Mouse (Mus musculus) CH12.LX (cell line): ENCODE measurements at regions not wholly inside any gene's neighbourhood (a gene's known extent, or its start where the extent isn't known, plus 50 kb on each side); places are given as distances from the start of the nearest gene placed in this dataset.

Source experiments
- DNase-seq: peaks from one replicate; pipeline ENCODE4 v3.0.0-alpha.2; 2013; ENCODE audit errors: extremely low read depth
- H3K27ac ChIP-seq: 2 replicates; pipeline ENCODE4 v1.5.1; 2012; ENCODE audit warnings: low read depth, mild to moderate bottlenecking, control low read depth, moderate library complexity; ENCODE audit not compliant: insufficient read depth
- H3K27me3 ChIP-seq: replicated peaks from 2 replicates; pipeline ENCODE3; 2012; ENCODE audit warnings: inconsistent platforms
- H3K36me3 ChIP-seq, 2 experiments: replicated peaks in 1 of 2; 2 replicates each; pipeline versions ENCODE3 to v1.6.1; 2012; ENCODE audit warnings: inconsistent platforms in 1 of 2, low read length in 1 of 2, mild to moderate bottlenecking in 1 of 2, mixed read lengths in 1 of 2, moderate library complexity in 1 of 2; ENCODE audit not compliant: control insufficient read depth in 1 of 2, insufficient read depth in 1 of 2
- H3K4me1 ChIP-seq, 2 experiments: 2 replicates each; pipeline ENCODE4 v1.6.1; 2012; ENCODE audit warnings: inconsistent platforms in 1 of 2, moderate library complexity in 1 of 2; ENCODE audit not compliant: insufficient read depth in 2 of 2, control insufficient read depth in 1 of 2
- H3K4me2 ChIP-seq: 2 replicates; pipeline ENCODE4 v1.6.1; 2012; ENCODE audit warnings: low read depth, mild to moderate bottlenecking, control low read depth; ENCODE audit not compliant: poor library complexity, insufficient read depth, severe bottlenecking
- H3K4me3 ChIP-seq, 3 experiments: fragments of 150-350 bp in 1 of 3; sonication (generic) in 1 of 3; replicated peaks in 1 of 3; 2 replicates each; pipeline versions ENCODE3 to v1.5.1; 2011 to 2012; ENCODE audit warnings: low read depth in 2 of 3, low read length in 2 of 3, mild to moderate bottlenecking in 2 of 3, moderate library complexity in 2 of 3, control low read depth in 1 of 3, improper control_type of control experiment in 1 of 3, inconsistent platforms in 1 of 3, mixed read lengths in 1 of 3; ENCODE audit not compliant: poor library complexity in 1 of 3
- H3K79me2 ChIP-seq: replicated peaks from 2 replicates; pipeline ENCODE4 v1.6.1; 2012; ENCODE audit warnings: mild to moderate bottlenecking, moderate library complexity; ENCODE audit not compliant: control insufficient read depth, poor library complexity, insufficient read depth, severe bottlenecking; ENCODE audit errors: extremely low read depth
- H3K9ac ChIP-seq: 2 replicates; pipeline ENCODE4 v1.6.1; 2012; ENCODE audit warnings: low read depth, mild to moderate bottlenecking, control low read depth, moderate library complexity; ENCODE audit not compliant: insufficient read depth
- H3K9me3 ChIP-seq: replicated peaks from 2 replicates; pipeline ENCODE3; 2012; ENCODE audit warnings: low read length, inconsistent platforms, mixed read lengths
- BHLHE40 ChIP-seq: IDR thresholded peaks from 2 replicates; pipeline ENCODE4 v1.6.1; 2011; ENCODE audit warnings: mild to moderate bottlenecking, low read depth, low read length, improper control_type of control experiment
- GABPA ChIP-seq: IDR thresholded peaks from 2 replicates; pipeline ENCODE4 v1.6.1; 2012; ENCODE audit warnings: low read depth, low read length, improper control_type of control experiment, inconsistent platforms; ENCODE audit not compliant: insufficient replicate concordance
- JUN ChIP-seq: IDR thresholded peaks from 2 replicates; pipeline ENCODE4 v1.6.1; 2011; ENCODE audit warnings: low read depth, mild to moderate bottlenecking, low read length, improper control_type of control experiment, moderate library complexity; ENCODE audit not compliant: insufficient read depth
- JUND ChIP-seq: conservative IDR thresholded peaks from 2 replicates; pipeline ENCODE4 v1.6.1; 2011; ENCODE audit warnings: low read depth, low read length, improper control_type of control experiment
- MAX ChIP-seq: IDR thresholded peaks from 2 replicates; pipeline ENCODE4 v1.6.1; 2011; ENCODE audit warnings: low read length, improper control_type of control experiment
- MAZ ChIP-seq: IDR thresholded peaks from 2 replicates; pipeline ENCODE4 v1.6.1; 2012; ENCODE audit warnings: low read depth, mild to moderate bottlenecking, inconsistent platforms, low read length, improper control_type of control experiment, moderate library complexity
- MXI1 ChIP-seq: IDR thresholded peaks from 2 replicates; pipeline ENCODE4 v1.6.1; 2011; ENCODE audit warnings: mild to moderate bottlenecking, low read depth, low read length, improper control_type of control experiment
- NELFE ChIP-seq: IDR thresholded peaks from 2 replicates; pipeline ENCODE4 v1.6.1; 2011; ENCODE audit warnings: low read depth, low read length, improper control_type of control experiment
- NRF1 ChIP-seq: IDR thresholded peaks from 2 replicates; pipeline ENCODE4 v1.6.1; 2014; ENCODE audit warnings: low read depth, mild to moderate bottlenecking, inconsistent platforms, low read length, improper control_type of control experiment, moderate library complexity
- POLR2AphosphoS2 ChIP-seq: IDR thresholded peaks from 2 replicates; pipeline ENCODE4 v1.6.1; 2011; ENCODE audit warnings: low read depth, low read length, improper control_type of control experiment
- SIN3A ChIP-seq: IDR thresholded peaks from 2 replicates; pipeline ENCODE4 v1.6.1; 2012; ENCODE audit warnings: low read length, improper control_type of control experiment, inconsistent platforms
- SMC3 ChIP-seq: IDR thresholded peaks from 2 replicates; pipeline ENCODE4 v1.6.1; 2011; ENCODE audit warnings: low read depth, low read length, improper control_type of control experiment
- TBP ChIP-seq: conservative IDR thresholded peaks from 2 replicates; pipeline ENCODE4 v1.6.1; 2011; ENCODE audit warnings: low read depth, low read length, improper control_type of control experiment
- TCF12 ChIP-seq: IDR thresholded peaks from 2 replicates; pipeline ENCODE4 v1.6.1; 2014; ENCODE audit warnings: low read depth, mild to moderate bottlenecking, inconsistent platforms, low read length, improper control_type of control experiment
- USF1 ChIP-seq: IDR thresholded peaks from 2 replicates; pipeline ENCODE4 v1.6.1; 2014; ENCODE audit warnings: low read depth, mild to moderate bottlenecking, inconsistent platforms, low read length, improper control_type of control experiment
- ZKSCAN1 ChIP-seq: IDR thresholded peaks from 2 replicates; pipeline ENCODE4 v1.6.1; 2012; ENCODE audit warnings: low read depth, inconsistent platforms, low read length, improper control_type of control experiment, borderline replicate concordance
- ZMIZ1 ChIP-seq: IDR thresholded peaks from 2 replicates; pipeline ENCODE4 v1.6.1; 2012; ENCODE audit warnings: low read depth, mild to moderate bottlenecking, inconsistent platforms, low read length, improper control_type of control experiment
- ZNF384 ChIP-seq: IDR thresholded peaks from 2 replicates; pipeline ENCODE4 v1.6.1; 2012; ENCODE audit warnings: low read depth, low read length, improper control_type of control experiment, inconsistent platforms
- dilution Hi-C: fragments of 300-500 bp; cut with MboI; formaldehyde crosslinking; loops from 2 replicates; pipeline ENCODE4 v1.14.3; 2020; ENCODE audit warnings: low sequenced_read_pairs; ENCODE audit not compliant: extremely low pct_unique_long_range_greater_than_20kb, extremely low pct_ligation_motif_present
- in situ Hi-C: fragments of 300-500 bp; cut with MboI; formaldehyde crosslinking; loops from 3 replicates; pipeline ENCODE4 v1.14.3; 2019; ENCODE audit warnings: low sequenced_read_pairs, low pct_ligation_motif_present, low pct_unique_long_range_greater_than_20kb, mixed read lengths

GRCm38 (mm10) chr3:102659352-102659751 lies 75.0 kb upstream of the Tspan2 start:
- Histone ChIP-seq H3K4me1 (peaks cover 7 to 22% of the 10 kb centered on the region in 2 experiments; a peak in 3 of 4 replicates), H3K9me3 (no peaks in the 10 kb centered on the region), H3K9ac (no peak overlapping the region), H3K36me3 (no peaks in the 10 kb centered on the region), H3K4me3 (no peak overlapping the region), H3K79me2 (no peaks in the 10 kb centered on the region), H3K27ac (no peak overlapping the region), H3K27me3 (no peaks in the 10 kb centered on the region), H3K4me2 (no peak overlapping the region)
- in situ Hi-C loops = no loop called here
- TF ChIP-seq BHLHE40 (no peak), MXI1 (no peak), NELFE (no peak), TBP (no peak)
- peak; percentile 25 for DNase-seq
- dilution Hi-C loops = no loop called here

GRCm38 (mm10) chr3:102661296-102661695 lies 73.0 kb upstream of the Tspan2 start:
- H3K27me3 ChIP-seq = no peaks in the 10 kb centered on the region
- no peaks in the 10 kb centered on the region for H3K36me3 ChIP-seq
- no peak for TF ChIP-seq JUN
- no peak for TF ChIP-seq MXI1
- TF ChIP-seq ZMIZ1 = no peak
- no peak for TF ChIP-seq TBP
- H3K9ac ChIP-seq = no peak overlapping the region
- no peaks in the 10 kb centered on the region for H3K79me2 ChIP-seq
- in situ Hi-C loops (no loop called here), dilution Hi-C loops (no loop called here)
- H3K4me2 ChIP-seq = no peak overlapping the region
- no peaks in the 10 kb centered on the region for H3K9me3 ChIP-seq
- DNase-seq = no peak
- no peak overlapping the region for H3K27ac ChIP-seq
- no peak overlapping the region for H3K4me3 ChIP-seq
- H3K4me1 ChIP-seq = peaks cover 7 to 22% of the 10 kb centered on the region in 2 experiments; a peak in 3 of 4 replicates

- no peak overlapping the region for H3K4me2 ChIP-seq
- peaks cover 2% of the 10 kb centered on the region for H3K9me3 ChIP-seq
- peaks cover 7 to 15% of the 10 kb centered on the region in 2 experiments; a peak in 3 of 4 replicates for H3K4me1 ChIP-seq
- H3K27me3 ChIP-seq = no peaks in the 10 kb centered on the region
- TF ChIP-seq NELFE = no peak
- no peak for TF ChIP-seq GABPA
- no peak for TF ChIP-seq TCF12
- no peak for TF ChIP-seq NRF1
- TF ChIP-seq MAX = no peak
- no peak for TF ChIP-seq SMC3
- no peak for TF ChIP-seq ZNF384
- TF ChIP-seq JUND = no peak
- no peak for TF ChIP-seq MAZ
- no peak for TF ChIP-seq ZKSCAN1
- TF ChIP-seq POLR2AphosphoS2 = no peak
- no peak for TF ChIP-seq USF1
- no peak for TF ChIP-seq SIN3A
- no peak overlapping the region for H3K9ac ChIP-seq
- dilution Hi-C loops = no loop called here
- H3K36me3 ChIP-seq = no peaks in the 10 kb centered on the region
- no peaks in the 10 kb centered on the region for H3K79me2 ChIP-seq
- no peak for DNase-seq
- H3K27ac ChIP-seq = no peak overlapping the region
- H3K4me3 ChIP-seq = no peak overlapping the region
- in situ Hi-C loops = no loop called here
Observed at GRCm38 (mm10) chr3:102663711-102664110, 70.6 kb upstream of the Tspan2 start.
